Mouse (Mus musculus) midbrain, embryonic 13.5 days (tissue): ENCODE data around the gene Ugt8a. TPM values are rescaled to one million over a fixed set of nuclear protein-coding genes. Genes with fewer than 3 reads are reported as not detected.

Experiments used
- ATAC-seq: fragments of 200-750 bp; cut with Nextera tagmentation; 2 replicates; pipeline ENCODE4 v1.8.0; 2017; ENCODE audit warnings: mild to moderate bottlenecking, moderate TSS enrichment, moderate library complexity
- H3K27ac ChIP-seq: fragments of 300-500 bp; sonication (generic); 2 replicates; pipeline ENCODE4 v1.5.1; 2015; ENCODE audit warnings: inconsistent platforms, mild to moderate bottlenecking, moderate library complexity
- H3K27me3 ChIP-seq: fragments of 300-500 bp; sonication (generic); 2 replicates; pipeline ENCODE4 v1.6.1; 2015; ENCODE audit warnings: mild to moderate bottlenecking, inconsistent platforms
- H3K36me3 ChIP-seq: fragments of 300-500 bp; sonication (generic); 2 replicates; pipeline ENCODE4 v1.6.1; 2015; ENCODE audit warnings: mild to moderate bottlenecking, inconsistent platforms
- H3K4me1 ChIP-seq: fragments of 300-500 bp; sonication (generic); replicated peaks from 2 replicates; pipeline ENCODE4 v1.6.1; 2015; ENCODE audit warnings: inconsistent platforms
- H3K4me2 ChIP-seq: fragments of 300-500 bp; sonication (generic); replicated peaks from 2 replicates; pipeline ENCODE4 v1.6.1; 2015; ENCODE audit warnings: moderate library complexity, mild to moderate bottlenecking, inconsistent platforms
- H3K4me3 ChIP-seq: fragments of 300-500 bp; sonication (generic); replicated peaks from 2 replicates; pipeline ENCODE4 v1.5.1; 2015; ENCODE audit warnings: mild to moderate bottlenecking, inconsistent platforms
- H3K9ac ChIP-seq: fragments of 300-500 bp; sonication (generic); replicated peaks from 2 replicates; pipeline ENCODE4 v1.6.1; 2015; ENCODE audit warnings: mild to moderate bottlenecking, inconsistent platforms
- H3K9me3 ChIP-seq: fragments of 300-500 bp; sonication (generic); 2 replicates; pipeline ENCODE4 v1.6.1; 2016; ENCODE audit warnings: mild to moderate bottlenecking, inconsistent platforms
- WGBS: fragments of 180-500 bp; shearing (Covaris S2); methylation state at CpG from one replicate; pipeline ENCODE4 v1.1.7; 2015; 5-methylcytosine and 5-hydroxymethylcytosine counted together
- polyA plus RNA-seq: library from polyadenylated mRNA; unstranded; fragments of >200 nt; fragmentation: Nextera tagmentation; extraction: Ambion mirVana; gene quantifications from 2 replicates; pipeline ENCODE4 v1.2.1, GENCODE M21; 2015

Ugt8a gene
- polyA plus RNA-seq, 1 experiment from 2014 or later = 2.9 TPM

DNA sequence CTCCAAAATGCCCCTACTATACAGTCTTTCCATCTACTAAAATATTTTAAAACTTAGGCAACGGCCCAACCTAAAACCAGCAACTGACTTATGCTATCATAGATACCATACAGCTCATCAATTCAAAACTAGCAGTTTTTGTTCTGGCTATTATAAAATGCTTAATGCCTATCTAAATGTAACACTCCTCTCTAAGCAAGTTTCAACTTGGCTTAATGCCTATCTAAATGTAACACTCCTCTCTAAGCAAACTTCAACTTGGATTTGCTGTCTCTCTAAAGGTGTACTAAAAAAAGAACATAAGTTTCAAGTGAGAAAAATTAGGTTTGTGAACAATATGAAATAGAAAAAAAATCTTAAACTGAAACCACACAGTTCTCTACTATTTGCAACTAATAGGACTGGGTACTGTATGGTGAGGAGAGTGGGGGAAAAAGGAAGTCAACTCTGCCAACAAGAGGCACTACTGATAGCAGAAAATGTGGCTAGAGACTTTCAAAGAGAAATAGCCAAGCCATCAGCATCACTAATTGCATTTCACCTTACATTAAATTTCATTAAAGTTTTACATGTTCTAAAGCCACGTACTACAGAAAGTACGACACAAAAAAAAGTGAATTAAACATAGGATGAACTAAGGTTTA, 5.7 kb downstream of the Ugt8a start:
- H3K9me3 ChIP-seq = no peaks in the 10 kb centered on the region
- H3K27ac ChIP-seq = no peak overlapping the region
- no peak overlapping the region for H3K4me3 ChIP-seq
- H3K9ac ChIP-seq = no peak overlapping the region
- H3K36me3 ChIP-seq = no peaks in the 10 kb centered on the region
- no peak for ATAC-seq
- peaks cover 7% of the 10 kb centered on the region for H3K4me1 ChIP-seq
- H3K27me3 ChIP-seq = peaks cover 5% of the 10 kb centered on the region; the same call in 1 of the 2 replicates
- WGBS = 97% methylated on average over 3 of the region's 3 CpGs
- H3K4me2 ChIP-seq = no peak overlapping the region

DNA sequence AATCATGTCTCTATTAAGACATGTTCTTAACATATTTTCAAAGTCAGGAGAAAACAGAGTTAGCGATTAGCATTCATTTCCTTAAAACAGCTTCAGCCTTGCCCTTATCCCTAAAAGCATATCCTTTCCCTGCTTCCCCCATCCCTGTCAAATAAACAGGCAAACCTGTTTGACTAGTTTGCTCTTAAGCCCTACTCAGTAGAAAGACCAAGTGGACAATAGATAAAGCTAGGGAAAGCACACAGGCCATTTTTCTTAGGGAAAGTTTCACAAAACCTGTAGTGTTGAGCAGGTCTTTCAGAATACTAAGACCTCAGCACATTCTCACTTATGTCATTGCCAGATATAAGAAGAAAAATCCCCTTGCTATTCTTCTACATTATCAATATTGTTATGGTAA, 7.4 kb downstream of the Ugt8a start:
- H3K27me3 ChIP-seq = 0 out of 2 replicates have a peak, but pooled peaks cover 3% of the 10 kb centered on the region
- H3K9ac ChIP-seq = no peak overlapping the region
- H3K9me3 ChIP-seq = no peaks in the 10 kb centered on the region
- H3K4me1 ChIP-seq = no peaks in the 10 kb centered on the region
- H3K4me3 ChIP-seq = no peak overlapping the region
- H3K36me3 ChIP-seq = no peaks in the 10 kb centered on the region
- no peak overlapping the region for H3K27ac ChIP-seq
- 50% methylated on average over 1 of the region's 1 CpGs for WGBS
- H3K4me2 ChIP-seq = no peak overlapping the region
- ATAC-seq = no peak

GRCm38 (mm10) chr3:125920876-125921275, 17.5 kb downstream of the Ugt8a start:
- Histone ChIP-seq H3K9me3 (no peaks in the 10 kb centered on the region), H3K27ac (no peak overlapping the region), H3K9ac (no peak overlapping the region), H3K4me1 (no peaks in the 10 kb centered on the region), H3K36me3 (no peaks in the 10 kb centered on the region), H3K4me3 (no peak overlapping the region), H3K27me3 (no peaks in the 10 kb centered on the region), H3K4me2 (no peak overlapping the region)
- no peak for ATAC-seq
- WGBS = 77% methylated on average over 2 of the region's 2 CpGs

DNA sequence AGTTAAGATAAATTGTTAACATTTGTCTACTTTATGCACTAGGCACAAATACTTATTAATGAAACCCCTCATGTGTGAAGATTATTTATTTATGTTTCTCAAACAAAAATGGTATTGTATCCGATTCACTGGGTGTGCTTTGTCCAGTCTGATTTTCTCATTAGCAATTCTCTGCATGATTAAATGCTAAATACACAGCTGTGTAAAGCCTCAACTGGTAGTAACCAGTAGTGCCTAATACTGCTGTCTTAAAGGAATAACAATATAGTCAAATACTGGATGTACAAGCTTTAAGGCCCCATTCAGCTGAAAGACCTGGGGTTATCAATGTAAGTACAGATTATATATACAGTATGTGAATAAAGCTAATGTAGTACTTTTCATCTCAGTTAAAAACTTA, 39.4 kb downstream of the Ugt8a start:
- Histone ChIP-seq H3K9me3 (no peaks in the 10 kb centered on the region), H3K4me3 (no peak overlapping the region), H3K27me3 (no peaks in the 10 kb centered on the region), H3K4me2 (no peak overlapping the region), H3K4me1 (no peaks in the 10 kb centered on the region), H3K27ac (no peak overlapping the region), H3K9ac (no peak overlapping the region), H3K36me3 (no peaks in the 10 kb centered on the region)
- no peak for ATAC-seq
- 51% methylated on average over 1 of the region's 1 CpGs for WGBS

DNA sequence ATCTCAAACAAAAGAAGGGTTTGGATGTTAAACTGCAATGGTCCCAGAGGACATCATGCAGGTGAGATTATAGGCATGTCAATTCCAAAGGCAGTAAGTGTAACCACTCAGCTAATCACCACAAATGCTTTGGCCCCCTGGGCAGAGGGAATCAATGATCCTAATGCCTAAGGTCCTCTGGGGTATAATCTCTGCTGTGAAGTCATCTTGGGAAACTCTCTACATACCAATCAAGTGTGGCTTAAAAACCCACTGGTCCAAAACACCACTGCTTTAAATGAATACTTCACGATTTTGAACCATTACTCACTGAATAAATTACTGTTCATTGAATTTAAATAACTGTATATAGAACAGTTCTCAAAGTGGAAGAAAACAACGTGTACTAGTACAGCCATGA, 51.3 kb downstream of the Ugt8a start:
- H3K27ac ChIP-seq = no peak overlapping the region
- no peak overlapping the region for H3K9ac ChIP-seq
- H3K36me3 ChIP-seq = no peaks in the 10 kb centered on the region
- 42% methylated on average over 2 of the region's 2 CpGs for WGBS
- H3K9me3 ChIP-seq = no peaks in the 10 kb centered on the region
- no peak overlapping the region for H3K4me2 ChIP-seq
- no peaks in the 10 kb centered on the region for H3K27me3 ChIP-seq
- H3K4me3 ChIP-seq = no peak overlapping the region
- no peak for ATAC-seq
- H3K4me1 ChIP-seq = no peaks in the 10 kb centered on the region

DNA sequence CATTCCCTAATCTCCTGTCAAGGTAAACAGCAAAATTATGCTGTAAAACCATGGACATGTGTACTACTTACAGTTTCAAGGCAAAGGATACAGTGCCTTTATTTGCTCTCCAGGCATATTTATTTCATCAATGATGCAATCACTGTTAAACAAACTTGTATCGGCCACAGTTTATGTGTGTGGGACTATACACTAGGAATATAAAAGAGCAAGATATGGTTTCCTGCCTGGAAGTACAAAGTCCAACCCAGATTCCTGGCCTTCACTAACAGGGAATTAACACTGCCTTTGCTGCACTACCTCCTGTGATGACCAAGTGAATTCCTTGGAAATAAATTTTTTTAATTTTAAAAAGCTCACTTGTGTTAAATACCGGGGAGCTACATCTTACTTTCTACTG, 53.5 kb downstream of the Ugt8a start:
- Histone ChIP-seq H3K9me3 (no peaks in the 10 kb centered on the region), H3K36me3 (no peaks in the 10 kb centered on the region), H3K4me3 (no peak overlapping the region), H3K4me1 (no peaks in the 10 kb centered on the region), H3K27ac (no peak overlapping the region), H3K9ac (no peak overlapping the region), H3K4me2 (no peak overlapping the region), H3K27me3 (no peaks in the 10 kb centered on the region)
- 94% methylated on average over 2 of the region's 2 CpGs for WGBS
- no peak for ATAC-seq

DNA sequence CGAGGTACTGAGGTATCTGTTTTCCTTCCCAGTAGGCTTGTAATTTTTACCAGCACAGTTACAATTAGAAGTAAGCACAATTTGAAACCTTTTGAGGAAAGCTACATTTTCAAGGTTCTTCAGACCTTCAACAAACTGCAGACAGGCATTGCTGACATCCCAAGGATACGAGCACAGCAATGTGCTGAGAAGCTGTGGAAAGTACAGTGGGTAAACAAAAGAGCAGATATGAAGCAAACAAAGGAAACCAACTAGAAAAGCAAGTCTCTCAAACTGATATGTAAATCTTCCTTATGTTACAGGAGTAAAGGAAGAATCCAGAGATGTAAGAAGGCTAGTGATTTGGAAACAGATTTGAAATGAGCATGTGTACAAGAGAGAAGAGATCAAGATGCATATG, 54.0 kb downstream of the Ugt8a start:
- 75% methylated on average over 2 of the region's 2 CpGs for WGBS
- Histone ChIP-seq H3K9ac (no peak overlapping the region), H3K27me3 (no peaks in the 10 kb centered on the region), H3K4me2 (no peak overlapping the region), H3K4me3 (no peak overlapping the region), H3K36me3 (no peaks in the 10 kb centered on the region), H3K4me1 (no peaks in the 10 kb centered on the region), H3K9me3 (no peaks in the 10 kb centered on the region), H3K27ac (no peak overlapping the region)
- ATAC-seq = no peak

- H3K4me3 ChIP-seq = no peak overlapping the region
- ATAC-seq = no peak
These were observed 55.4 kb downstream of the Ugt8a start for GRCm38 (mm10) chr3:125883009-125883408.

GRCm38 (mm10) chr3:125881835-125882234, 56.6 kb downstream of the Ugt8a start:
- Histone ChIP-seq H3K9ac (no peak overlapping the region), H3K27me3 (no peaks in the 10 kb centered on the region), H3K9me3 (no peaks in the 10 kb centered on the region), H3K36me3 (no peaks in the 10 kb centered on the region), H3K4me3 (no peak overlapping the region), H3K27ac (no peak overlapping the region), H3K4me2 (no peak overlapping the region), H3K4me1 (no peaks in the 10 kb centered on the region)
- 0 out of 2 replicates have a peak, but pooled peaks have one; percentile 55 for ATAC-seq

More at GRCm38 (mm10) chr3:125883009-125883408, 55.4 kb downstream of the Ugt8a start:
- Histone ChIP-seq H3K36me3 (no peaks in the 10 kb centered on the region), H3K9ac (no peak overlapping the region), H3K27ac (no peak overlapping the region), H3K27me3 (no peaks in the 10 kb centered on the region), H3K4me2 (no peak overlapping the region), H3K9me3 (no peaks in the 10 kb centered on the region), H3K4me1 (no peaks in the 10 kb centered on the region)

GRCm38 (mm10) chr3:125874371-125874770, 64.0 kb downstream of the Ugt8a start:
- no peak overlapping the region for H3K4me3 ChIP-seq
- no peaks in the 10 kb centered on the region for H3K9me3 ChIP-seq
- no peaks in the 10 kb centered on the region for H3K4me1 ChIP-seq
- 88% methylated on average over 4 of the region's 4 CpGs for WGBS
- no peaks in the 10 kb centered on the region for H3K36me3 ChIP-seq
- H3K4me2 ChIP-seq = no peak overlapping the region
- ATAC-seq = no peak
- no peak overlapping the region for H3K27ac ChIP-seq
- H3K9ac ChIP-seq = no peak overlapping the region
- H3K27me3 ChIP-seq = no peaks in the 10 kb centered on the region

GRCm38 (mm10) chr3:125869873-125870272, 68.5 kb downstream of the Ugt8a start:
- no peaks in the 10 kb centered on the region for H3K9me3 ChIP-seq
- H3K4me1 ChIP-seq = no peaks in the 10 kb centered on the region
- no peak overlapping the region for H3K4me3 ChIP-seq
- H3K36me3 ChIP-seq = no peaks in the 10 kb centered on the region
- H3K4me2 ChIP-seq = no peak overlapping the region
- no peak overlapping the region for H3K27ac ChIP-seq
- no peaks in the 10 kb centered on the region for H3K27me3 ChIP-seq
- 90% methylated on average over 4 of the region's 4 CpGs for WGBS
- H3K9ac ChIP-seq = no peak overlapping the region
- ATAC-seq = no peak

DNA sequence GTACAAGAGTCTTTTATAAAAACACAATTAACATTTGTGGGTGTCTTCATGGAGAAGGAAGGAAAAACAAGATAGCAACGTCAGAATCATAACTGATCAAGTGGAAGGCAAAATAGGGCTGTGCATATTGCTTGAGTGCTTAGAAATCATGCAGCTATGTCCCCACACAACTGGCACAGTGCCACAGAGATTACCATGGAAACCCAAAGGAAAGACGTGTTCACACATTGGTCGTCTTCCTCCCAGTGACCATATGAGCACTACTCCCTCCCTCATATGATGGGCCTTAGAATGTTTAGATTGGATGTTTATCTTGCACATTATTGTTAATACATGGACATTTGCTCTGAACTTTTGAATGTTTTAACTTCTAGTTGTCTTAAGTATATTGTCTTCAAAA, 76.8 kb downstream of the Ugt8a start:
- H3K36me3 ChIP-seq = no peaks in the 10 kb centered on the region
- no peak overlapping the region for H3K9ac ChIP-seq
- WGBS = 62% methylated on average over 3 of the region's 3 CpGs
- no peaks in the 10 kb centered on the region for H3K27me3 ChIP-seq
- H3K27ac ChIP-seq = no peak overlapping the region
- H3K4me2 ChIP-seq = no peak overlapping the region
- H3K4me1 ChIP-seq = no peaks in the 10 kb centered on the region
- no peaks in the 10 kb centered on the region for H3K9me3 ChIP-seq
- no peak overlapping the region for H3K4me3 ChIP-seq
- ATAC-seq = no peak

GRCm38 (mm10) chr3:125849163-125849872, 89.1 kb downstream of the Ugt8a start:
- no peaks in the 10 kb centered on the region for H3K36me3 ChIP-seq
- H3K4me1 ChIP-seq = no peaks in the 10 kb centered on the region
- WGBS = 30% methylated on average over 6 of the region's 6 CpGs
- no peak overlapping the region for H3K4me2 ChIP-seq
- no peak overlapping the region for H3K9ac ChIP-seq
- no peaks in the 10 kb centered on the region for H3K9me3 ChIP-seq
- H3K27ac ChIP-seq = no peak overlapping the region
- no peak overlapping the region for H3K4me3 ChIP-seq
- ATAC-seq = 0 out of 2 replicates have a peak, but pooled peaks have one; percentile 67
- H3K27me3 ChIP-seq = no peaks in the 10 kb centered on the region
